Mouse (Mus musculus): Measurements from ENCODE around the gene Lce3d. TPM values are rescaled to one million over a fixed set of nuclear protein-coding genes. Genes with fewer than 3 reads are reported as not detected.

Gene Lce3d
- polyA plus RNA-seq, 1 experiment = not detected

GRCm38 (mm10) chr3:92978484-92978883, 21.3 kb downstream of the Lce3d start:
- DNase-seq (ENCODE audit: low read depth in 1 of 2, low spot score in 2 of 2) = no peak
- Histone ChIP-seq H3K4me1 (ENCODE audit: control insufficient read depth, insufficient read depth, insufficient read length) (no peaks in the 10 kb centered on the region), H3K36me3 (ENCODE audit: control insufficient read depth, insufficient read depth, low read length) (no peaks in the 10 kb centered on the region), H3K27ac (ENCODE audit: insufficient read depth, low read length) (no peak overlapping the region), H3K4me3 (ENCODE audit: extremely low read depth, insufficient read depth, insufficient read length) (no peak overlapping the region), H3K27me3 (ENCODE audit: control insufficient read depth, insufficient read depth, low read length) (no peaks in the 10 kb centered on the region)
- 80% methylated on average over 2 of the region's 2 CpGs for WGBS
- no peak for TF ChIP-seq POLR2A (IDR thresholded peaks at IDR 0.05; ENCODE audit: low read depth, low read length)
- no peak for TF ChIP-seq CTCF (IDR thresholded peaks at IDR 0.05; ENCODE audit: extremely low read depth, insufficient read depth, insufficient read length, insufficient replicate concordance)

- Histone ChIP-seq H3K27me3 (ENCODE audit: control insufficient read depth, insufficient read depth, low read length) (no peaks in the 10 kb centered on the region), H3K4me3 (ENCODE audit: extremely low read depth, insufficient read depth, insufficient read length) (no peak within 1 kb of the TSS), H3K4me1 (ENCODE audit: control insufficient read depth, insufficient read depth, insufficient read length) (no peaks in the 10 kb centered on the region), H3K36me3 (ENCODE audit: control insufficient read depth, insufficient read depth, low read length) (no peaks in the 10 kb centered on the region), H3K27ac (ENCODE audit: insufficient read depth, low read length) (no peak within 1 kb of the TSS)
- no peak for DNase-seq (ENCODE audit: low read depth in 1 of 2, low spot score in 2 of 2)
- TF ChIP-seq CTCF (IDR thresholded peaks at IDR 0.05; ENCODE audit: extremely low read depth, insufficient read depth, insufficient read length, insufficient replicate concordance) (no peak), POLR2A (IDR thresholded peaks at IDR 0.05; ENCODE audit: low read depth, low read length) (no peak)
Observed at GRCm38 (mm10) chr3:92991926-92992325, 34.7 kb downstream of the Lce3d start, which contains the start of gene Lce3f. Lce3f (plus strand) TSS chr3:92992226.

GRCm38 (mm10) chr3:92998691-92999090, 41.5 kb downstream of the Lce3d start:
- DNase-seq (ENCODE audit: low read depth in 1 of 2, low spot score in 2 of 2) = no peak
- Histone ChIP-seq H3K36me3 (ENCODE audit: control insufficient read depth, insufficient read depth, low read length) (no peaks in the 10 kb centered on the region), H3K27me3 (ENCODE audit: control insufficient read depth, insufficient read depth, low read length) (no peaks in the 10 kb centered on the region), H3K4me3 (ENCODE audit: extremely low read depth, insufficient read depth, insufficient read length) (no peak overlapping the region), H3K27ac (ENCODE audit: insufficient read depth, low read length) (no peak overlapping the region), H3K4me1 (ENCODE audit: control insufficient read depth, insufficient read depth, insufficient read length) (no peaks in the 10 kb centered on the region)
- WGBS = 8% methylated on average over 7 of the region's 7 CpGs
- TF ChIP-seq POLR2A (IDR thresholded peaks at IDR 0.05; ENCODE audit: low read depth, low read length) (no peak), CTCF (IDR thresholded peaks at IDR 0.05; ENCODE audit: extremely low read depth, insufficient read depth, insufficient read length, insufficient replicate concordance) (peak; percentile 31; the same call in 1 of the 2 replicates)

- WGBS = 70% methylated on average over 3 of the region's 3 CpGs
- no peak overlapping the region for H3K4me3 ChIP-seq (ENCODE audit: extremely low read depth, insufficient read depth, insufficient read length)
Observed at GRCm38 (mm10) chr3:93000621-93001020, 43.4 kb downstream of the Lce3d start.

GRCm38 (mm10) chr3:93002843-93003242, 45.7 kb downstream of the Lce3d start:
- no peak for TF ChIP-seq CTCF (IDR thresholded peaks at IDR 0.05; ENCODE audit: extremely low read depth, insufficient read depth, insufficient read length, insufficient replicate concordance)
- no peak for TF ChIP-seq POLR2A (IDR thresholded peaks at IDR 0.05; ENCODE audit: low read depth, low read length)

More at GRCm38 (mm10) chr3:93000621-93001020, 43.4 kb downstream of the Lce3d start:
- TF ChIP-seq CTCF (IDR thresholded peaks at IDR 0.05; ENCODE audit: extremely low read depth, insufficient read depth, insufficient read length, insufficient replicate concordance) = no peak
- TF ChIP-seq POLR2A (IDR thresholded peaks at IDR 0.05; ENCODE audit: low read depth, low read length) = no peak
- Histone ChIP-seq H3K27ac (ENCODE audit: insufficient read depth, low read length) (no peak overlapping the region), H3K36me3 (ENCODE audit: control insufficient read depth, insufficient read depth, low read length) (no peaks in the 10 kb centered on the region), H3K4me1 (ENCODE audit: control insufficient read depth, insufficient read depth, insufficient read length) (no peaks in the 10 kb centered on the region), H3K27me3 (ENCODE audit: control insufficient read depth, insufficient read depth, low read length) (no peaks in the 10 kb centered on the region)
- DNase-seq (ENCODE audit: low read depth in 1 of 2, low spot score in 2 of 2) = no peak

More at GRCm38 (mm10) chr3:93002843-93003242, 45.7 kb downstream of the Lce3d start:
- Histone ChIP-seq H3K4me1 (ENCODE audit: control insufficient read depth, insufficient read depth, insufficient read length) (no peaks in the 10 kb centered on the region), H3K4me3 (ENCODE audit: extremely low read depth, insufficient read depth, insufficient read length) (no peak overlapping the region), H3K27ac (ENCODE audit: insufficient read depth, low read length) (no peak overlapping the region), H3K36me3 (ENCODE audit: control insufficient read depth, insufficient read depth, low read length) (no peaks in the 10 kb centered on the region), H3K27me3 (ENCODE audit: control insufficient read depth, insufficient read depth, low read length) (no peaks in the 10 kb centered on the region)
- 79% methylated on average over 4 of the region's 4 CpGs for WGBS
- DNase-seq (ENCODE audit: low read depth in 1 of 2, low spot score in 2 of 2) = no peak

Other genes starting within 250 kb of the Lce3d start
- not detected in 2 replicates for gene Lce1e, start 248.3 kb upstream of the Lce3d start, polyA plus RNA-seq (2012; rRNA removed)
- gene Lce1f, start 237.0 kb upstream of the Lce3d start, polyA plus RNA-seq (2012; rRNA removed) = not detected in 2 replicates
- not detected in 2 replicates for gene Gm38119, start 218.3 kb upstream of the Lce3d start, polyA plus RNA-seq (2012; rRNA removed)
- gene Lce1g, start 205.1 kb upstream of the Lce3d start, polyA plus RNA-seq (2012; rRNA removed) = not detected in 2 replicates
- not detected in 2 replicates for gene Lce1h, start 192.3 kb upstream of the Lce3d start, polyA plus RNA-seq (2012; rRNA removed)
- not detected in 2 replicates for gene Lce1i, start 178.5 kb upstream of the Lce3d start, polyA plus RNA-seq (2012; rRNA removed)
- gene Lce1j, start 166.9 kb upstream of the Lce3d start, polyA plus RNA-seq (2012; rRNA removed) = not detected in 2 replicates
- not detected in 2 replicates for gene Lce1k, start 149.5 kb upstream of the Lce3d start, polyA plus RNA-seq (2012; rRNA removed)
- gene Kprp, start 130.1 kb upstream of the Lce3d start, polyA plus RNA-seq (2012; rRNA removed) = not detected in 2 replicates
- not detected in 2 replicates for gene Lce1l, start 106.1 kb upstream of the Lce3d start, polyA plus RNA-seq (2012; rRNA removed)
- not detected in 2 replicates for gene 2310050C09Rik, start 87.2 kb upstream of the Lce3d start, polyA plus RNA-seq (2012; rRNA removed)
- not detected in 2 replicates for gene Lce3a, start 31.2 kb upstream of the Lce3d start, polyA plus RNA-seq (2012; rRNA removed)
- gene Lce3b, start 24.4 kb upstream of the Lce3d start, polyA plus RNA-seq (2012; rRNA removed) = not detected in 2 replicates
- gene Lce3c, start 12.9 kb upstream of the Lce3d start, polyA plus RNA-seq (2012; rRNA removed) = not detected in 2 replicates
- gene Lce3e, start 9.7 kb downstream of the Lce3d start, polyA plus RNA-seq (2012; rRNA removed) = not detected in 2 replicates
- not detected in 2 replicates for gene Lce3f, start 34.8 kb downstream of the Lce3d start, polyA plus RNA-seq (2012; rRNA removed)
- not detected in 2 replicates for gene Crct1, start 58.3 kb downstream of the Lce3d start, polyA plus RNA-seq (2012; rRNA removed)
- gene Lce1m, start 61.7 kb downstream of the Lce3d start, polyA plus RNA-seq (2012; rRNA removed) = not detected in 2 replicates
- gene Gm4858, start 111.4 kb downstream of the Lce3d start, polyA plus RNA-seq (2012; rRNA removed) = not detected in 2 replicates
- not detected in 2 replicates for gene Crnn, start 187.4 kb downstream of the Lce3d start, polyA plus RNA-seq (2012; rRNA removed)
- not detected in 2 replicates for gene Flg2, start 239.9 kb downstream of the Lce3d start, polyA plus RNA-seq (2012; rRNA removed)

All from spleen, adult 2 months (tissue).